Mouse (Mus musculus) ovary, postnatal 36 days (tissue): ENCODE measurements at regions not wholly inside any gene's neighbourhood (a gene's known extent, or its start where the extent isn't known, plus 50 kb on each side); places are given as distances from the start of the nearest gene placed in this dataset.

Experiments used
- DNase-seq: peaks from one replicate; pipeline ENCODE4 v3.0.0; 2022; ENCODE audit warnings: low spot score, mixed read lengths

DNA sequence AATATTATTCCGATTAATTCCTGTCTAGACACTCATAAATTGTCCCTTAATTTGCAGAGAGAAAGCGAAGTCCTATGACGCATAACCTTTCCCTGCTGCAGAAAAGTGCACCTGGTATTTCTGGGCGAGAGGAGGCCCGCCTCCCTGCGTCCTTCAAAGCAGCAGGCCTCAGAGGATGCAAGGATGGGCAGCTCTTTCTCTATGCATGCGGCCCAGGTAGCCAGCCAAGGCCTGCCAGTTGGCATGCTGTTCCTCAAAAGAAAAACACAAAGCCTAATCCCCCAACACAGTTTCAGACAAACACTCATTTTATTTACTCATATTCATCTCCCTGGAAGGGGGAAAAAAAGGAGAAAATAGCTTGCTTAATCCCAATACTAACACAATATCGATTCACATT, 308.2 kb downstream of the Gm10295 start:
- no peak for DNase-seq

DNA sequence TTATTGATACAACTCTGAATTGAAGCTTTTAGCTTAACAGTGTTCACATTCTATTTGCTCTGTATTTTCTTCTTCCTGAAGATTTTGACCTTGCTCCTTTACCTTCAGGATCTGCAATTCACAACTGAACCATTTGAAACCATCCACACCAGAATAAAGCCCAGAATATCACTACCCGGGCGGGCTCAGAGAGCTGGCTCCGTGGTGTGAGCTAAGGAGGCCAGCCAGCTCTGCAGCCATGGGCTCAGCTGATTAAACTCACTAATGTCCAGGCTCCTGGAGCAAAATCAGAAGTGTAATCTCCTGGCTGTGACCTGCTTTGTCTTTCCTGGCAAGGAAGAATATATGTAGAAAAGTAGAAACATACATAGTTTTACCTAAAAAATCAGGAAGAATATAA, 309.9 kb downstream of the Gm10295 start:
- no peak for DNase-seq

DNA sequence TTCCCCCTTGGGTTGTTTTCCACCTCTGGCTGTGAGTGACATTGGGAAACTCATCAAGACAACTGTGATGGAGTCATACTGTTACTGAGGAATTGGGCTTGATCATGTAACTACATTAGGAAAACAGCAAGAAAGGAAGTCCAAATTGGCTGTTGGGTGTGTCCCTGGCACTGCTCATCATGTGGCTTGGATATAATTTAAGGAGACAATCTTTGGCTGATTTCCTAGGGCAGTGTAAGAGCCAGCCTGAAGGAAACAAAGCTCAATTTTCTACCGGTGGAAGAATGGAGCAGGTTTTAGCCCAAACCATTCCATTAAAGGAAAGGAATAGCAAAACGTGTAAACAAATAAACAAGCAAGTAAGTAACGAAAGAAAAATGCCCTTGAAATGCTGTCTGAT, 310.4 kb downstream of the Gm10295 start:
- no peak for DNase-seq

DNA sequence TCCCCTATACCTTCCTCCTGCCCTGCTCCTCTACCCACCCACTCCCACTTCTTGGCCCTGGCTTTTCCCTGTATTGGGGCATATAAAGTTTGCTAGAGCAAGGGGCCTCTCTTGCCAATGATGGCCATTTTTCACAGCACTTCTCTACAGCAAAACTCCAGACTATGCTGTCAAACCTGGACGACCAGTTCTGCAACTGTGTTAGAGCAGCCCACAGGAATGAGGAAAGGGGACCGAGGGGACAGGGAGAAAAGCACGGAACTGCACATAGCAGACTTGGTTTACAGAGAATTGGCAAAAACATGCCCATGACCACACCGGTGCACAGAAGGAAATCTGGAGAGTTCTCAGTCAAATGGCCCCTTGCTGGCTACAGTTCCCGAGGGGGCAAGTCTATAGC, 312.7 kb downstream of the Gm10295 start:
- no peak for DNase-seq

DNA sequence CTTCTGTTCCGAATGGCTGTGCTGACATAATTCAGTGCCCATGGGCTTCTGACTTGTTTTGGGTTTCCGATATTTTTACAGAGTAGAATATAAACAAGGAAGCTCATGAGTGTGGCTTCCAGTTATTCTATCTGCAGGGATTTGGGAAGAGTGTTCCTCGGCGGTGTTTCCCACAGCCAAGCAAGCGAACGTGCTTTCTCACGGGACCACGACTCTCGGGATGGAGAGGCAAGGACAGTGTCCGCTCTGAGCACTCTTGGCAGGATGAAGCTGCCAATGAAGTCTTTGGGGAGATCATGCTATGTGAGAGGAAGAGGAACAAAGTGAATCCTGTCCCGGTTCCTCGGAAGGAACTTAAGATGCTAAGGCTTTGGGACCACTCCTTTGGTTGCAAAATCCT, 318.2 kb downstream of the Gm10295 start:
- DNase-seq = no peak

DNA sequence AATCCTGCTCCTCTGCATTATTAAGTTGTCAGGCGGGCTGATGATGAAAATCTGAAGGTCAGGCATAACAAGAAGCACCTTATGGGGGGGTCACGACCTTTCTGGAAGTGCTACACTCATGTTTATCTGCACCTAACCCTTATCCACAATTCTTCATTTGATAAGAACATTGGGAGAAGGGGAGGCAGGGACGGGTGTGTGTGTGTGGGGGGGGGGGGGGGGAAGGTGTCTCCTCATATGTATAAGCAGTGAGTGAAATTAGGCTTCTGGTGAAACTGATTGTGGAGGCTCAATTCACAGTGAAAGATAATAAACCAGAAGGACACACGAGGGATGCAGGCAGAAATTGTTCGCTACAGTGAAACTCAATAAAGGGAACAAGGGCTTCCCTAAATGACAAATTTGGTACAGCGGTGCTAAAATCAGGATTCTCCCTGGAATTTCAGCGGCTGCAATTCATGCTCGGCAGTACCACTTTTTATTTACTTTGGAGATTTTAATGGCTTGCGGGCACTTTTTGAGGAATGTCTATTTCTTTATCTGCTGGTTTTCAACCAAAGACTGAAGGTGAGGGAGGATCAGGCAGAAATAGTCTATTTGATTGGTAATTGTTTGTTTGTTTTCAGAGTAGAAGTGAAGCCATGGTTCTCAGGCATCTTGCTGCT, 327.2 kb downstream of the Gm10295 start:
- DNase-seq = no peak

DNA sequence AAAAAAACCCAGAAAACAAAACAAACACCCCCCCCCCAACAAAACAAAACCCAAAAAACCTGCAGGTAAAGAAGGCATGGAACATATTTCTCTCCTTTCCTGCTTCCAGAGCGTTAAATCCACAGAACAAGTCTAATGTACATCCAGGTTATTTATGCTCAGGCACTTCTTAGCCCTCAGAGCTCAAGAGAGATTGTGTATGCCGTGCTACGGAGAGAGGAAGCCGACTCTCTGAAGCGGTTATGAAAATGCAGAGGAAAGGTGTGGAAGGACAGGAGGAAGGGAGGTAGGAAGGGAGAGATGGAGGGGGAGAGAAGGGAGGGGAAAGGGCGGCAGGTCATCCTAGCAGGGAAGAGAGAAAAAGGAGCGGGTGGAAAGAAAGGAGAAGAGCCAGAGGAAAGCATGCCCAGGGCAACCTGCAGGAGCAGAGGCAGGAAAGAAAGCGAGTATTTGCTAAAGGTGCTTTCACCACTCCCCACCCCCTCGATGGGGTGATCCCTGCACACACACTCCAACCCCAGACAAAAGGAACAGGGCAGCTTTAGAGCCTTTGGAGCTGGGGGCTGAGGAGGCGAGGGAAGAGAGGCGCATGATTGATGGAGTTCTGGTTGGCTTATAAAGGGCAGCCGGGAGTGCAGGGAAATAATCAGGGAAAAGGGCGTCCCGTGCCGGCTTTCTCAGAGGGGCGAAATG, 327.9 kb downstream of the Gm10295 start:
- DNase-seq = peak; percentile 8
